Comparison of ENCODE assay signal across 8 mouse cellular contexts in the genomic region with DNA sequence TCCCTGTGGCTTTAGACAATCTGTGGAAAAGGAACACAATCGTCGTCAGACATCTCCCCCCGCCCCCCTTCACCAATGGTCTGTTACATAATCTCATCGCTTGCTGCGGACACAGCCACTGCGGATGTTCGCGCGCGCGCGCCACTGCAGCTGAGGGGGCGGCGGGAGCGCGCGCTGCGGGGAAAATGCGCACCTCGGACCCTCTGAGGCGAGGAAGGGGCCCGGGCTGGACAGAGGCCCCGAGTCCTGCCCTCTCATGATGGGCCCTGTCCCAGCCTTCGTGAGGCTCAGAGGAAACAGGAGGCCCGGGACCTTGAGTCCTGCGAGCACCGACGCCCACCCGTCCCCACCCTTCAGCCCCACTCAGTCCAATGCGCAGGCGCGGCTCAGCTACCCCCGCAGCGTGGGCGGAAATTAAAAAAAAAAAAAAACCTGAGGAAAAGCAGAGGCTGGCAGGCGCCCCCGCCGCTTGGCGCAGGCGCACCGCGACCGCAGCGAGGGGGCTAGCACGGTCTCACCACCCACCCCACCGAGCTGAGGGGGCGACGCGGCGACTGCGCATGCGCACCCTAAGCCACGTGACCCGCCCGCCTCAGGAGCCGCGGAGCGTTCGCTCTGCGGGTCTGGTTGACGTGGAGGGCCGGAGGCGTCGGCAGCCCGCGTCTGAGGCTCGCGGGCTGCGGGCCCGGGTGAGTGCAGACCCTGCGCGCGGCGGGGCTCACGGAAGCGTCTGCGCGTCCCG. TPM values are rescaled to one million over a fixed set of nuclear protein-coding genes. Genes with fewer than 3 reads are reported as not detected.
A peak's percentile ranks its signal among the peaks of the same experiment; 100 is the strongest.
DNase-seq lines count a peak whose midpoint lies in the region; ATAC-seq and TF ChIP-seq lines count a peak whose summit lies in the region.

A gene (plus strand): TSS at position 446 of the 742 bp plus-strand sequence.

- peak; percentile 88 for DNase-seq in 416B (ENCODE audit: low read depth)
- DNase-seq in heart, adult 9 months (ENCODE audit: low spot score in 2 of 2) = peak; percentile 93 to 94
- DNase-seq in monocyte, adult 2 months (ENCODE audit: low read depth in 1 of 2, low spot score in 2 of 2) = peak; percentile 27 to 52
- DNase-seq in spleen, postnatal 36 days (ENCODE audit: low spot score in 2 of 2) = peak; percentile 88 to 89

- no peaks in the 10 kb centered on the region for H3K36me3 ChIP-seq in embryonic facial prominence, embryonic 15.5 days
- peaks cover 2% of the 10 kb centered on the region; the same call in 1 of the 2 replicates for H3K36me3 ChIP-seq in kidney, embryonic 14.5 days (ENCODE audit: control insufficient read depth, insufficient read depth, low read length)
- H3K36me3 ChIP-seq in limb, embryonic 15.5 days = peaks cover 4% of the 10 kb centered on the region; the same call in 1 of the 2 replicates

- TF ChIP-seq POLR2A in bone marrow, adult 2 months (IDR thresholded peaks at IDR 0.05; ENCODE audit: borderline replicate concordance, control insufficient read depth, low read depth, low read length) = no peak

- ATAC-seq in embryonic facial prominence, embryonic 15.5 days (ENCODE audit: insufficient number of reproducible peaks, low FRiP score, low TSS enrichment, low read depth) = peak; percentile 91
- peak; percentile 90 for ATAC-seq in kidney, embryonic 14.5 days (ENCODE audit: low FRiP score, low TSS enrichment)
- peak; percentile 90 for ATAC-seq in limb, embryonic 15.5 days (ENCODE audit: insufficient number of reproducible peaks, low FRiP score, low TSS enrichment, low read depth)

- no peak for TF ChIP-seq CTCF in bone marrow, adult 2 months (IDR thresholded peaks at IDR 0.05; ENCODE audit: control insufficient read depth, insufficient read depth, low read length)

- H3K9me3 ChIP-seq in embryonic facial prominence, embryonic 15.5 days (replicated peaks) = no peaks in the 10 kb centered on the region
- no peaks in the 10 kb centered on the region for H3K9me3 ChIP-seq in kidney, embryonic 14.5 days (ENCODE audit: control insufficient read depth, low read length)
- no peaks in the 10 kb centered on the region for H3K9me3 ChIP-seq in limb, embryonic 15.5 days

- WGBS in bone marrow, adult 2 months = under 1% methylated on average over 78 of the region's 79 CpGs
- WGBS in embryonic facial prominence, embryonic 15.5 days = under 1% methylated on average over 79 of the region's 79 CpGs
- WGBS in kidney, embryonic 14.5 days = under 1% methylated on average over 76 of the region's 79 CpGs
- under 1% methylated on average over 77 of the region's 79 CpGs for WGBS in limb, embryonic 15.5 days

- H3K27me3 ChIP-seq in embryonic facial prominence, embryonic 15.5 days = no peaks in the 10 kb centered on the region
- H3K27me3 ChIP-seq in kidney, embryonic 14.5 days (ENCODE audit: control insufficient read depth, insufficient read depth, low read length) = no peaks in the 10 kb centered on the region
- no peaks in the 10 kb centered on the region for H3K27me3 ChIP-seq in limb, embryonic 15.5 days

- H3K4me3 ChIP-seq in bone marrow, adult 2 months (replicated peaks; ENCODE audit: control insufficient read depth, low read depth, low read length) = peak within 1 kb of the TSS; percentile 99
- peak within 1 kb of the TSS; percentile 94 for H3K4me3 ChIP-seq in embryonic facial prominence, embryonic 15.5 days (replicated peaks)
- H3K4me3 ChIP-seq in kidney, embryonic 14.5 days (ENCODE audit: low read length) = peak within 1 kb of the TSS; percentile 69
- H3K4me3 ChIP-seq in limb, embryonic 15.5 days = peak within 1 kb of the TSS; percentile 99

- peak within 1 kb of the TSS; percentile 67 for H3K4me2 ChIP-seq in embryonic facial prominence, embryonic 15.5 days (replicated peaks)
- H3K4me2 ChIP-seq in kidney, embryonic 14.5 days (replicated peaks; ENCODE audit: low read depth, low read length) = peak within 1 kb of the TSS; percentile 57
- H3K4me2 ChIP-seq in limb, embryonic 15.5 days = peak within 1 kb of the TSS; percentile 67

- H3K4me1 ChIP-seq in bone marrow, adult 2 months (ENCODE audit: control insufficient read depth, insufficient read depth, low read length) = no peaks in the 10 kb centered on the region
- H3K4me1 ChIP-seq in embryonic facial prominence, embryonic 15.5 days = peaks cover 19% of the 10 kb centered on the region
- peaks cover 18% of the 10 kb centered on the region for H3K4me1 ChIP-seq in kidney, embryonic 14.5 days (ENCODE audit: control insufficient read depth, insufficient read depth, low read length)
- peaks cover 14% of the 10 kb centered on the region for H3K4me1 ChIP-seq in limb, embryonic 15.5 days

- H3K9ac ChIP-seq in embryonic facial prominence, embryonic 15.5 days = peak within 1 kb of the TSS; percentile 93
- peak within 1 kb of the TSS; percentile 83 for H3K9ac ChIP-seq in kidney, embryonic 14.5 days (ENCODE audit: low read depth, low read length)
- peak within 1 kb of the TSS; percentile 94 for H3K9ac ChIP-seq in limb, embryonic 15.5 days

- peak within 1 kb of the TSS; percentile 85 for H3K27ac ChIP-seq in bone marrow, adult 2 months (ENCODE audit: control insufficient read depth, insufficient read depth, low read depth, low read length, poor library complexity)
- peak within 1 kb of the TSS; percentile 98 for H3K27ac ChIP-seq in embryonic facial prominence, embryonic 15.5 days (replicated peaks)
- peak within 1 kb of the TSS; percentile 92 for H3K27ac ChIP-seq in kidney, embryonic 14.5 days (ENCODE audit: low read depth, low read length)
- peak within 1 kb of the TSS; percentile 98 for H3K27ac ChIP-seq in limb, embryonic 15.5 days

RNA-seq across cellular contexts. Expression of the gene that starts here (rescaled TPM):
- 8.7 and 18.6 TPM in 2 replicates for polyA plus RNA-seq in bone marrow, adult 2 months (2011; ENCODE audit: insufficient read depth, insufficient read length, low replicate concordance, missing spikeins)
- polyA plus RNA-seq in embryonic facial prominence, embryonic 15.5 days (2015; fragmentation: Nextera tagmentation; extraction: Ambion mirVana) = 222 and 228 TPM in 2 replicates
- 212 and 269 TPM in 2 replicates for polyA plus RNA-seq in kidney, embryonic 14.5 days (2014; fragmentation: Nextera tagmentation; extraction: Ambion mirVana)
- polyA plus RNA-seq in limb, embryonic 15.5 days (2015; fragmentation: Nextera tagmentation; extraction: Ambion mirVana) = 228 and 237 TPM in 2 replicates

Comparison
In these comparisons a context has a peak if more than half of its experiments do, and no peak if none do; other contexts are left out.
1. Peak in every context shown above with its lines: DNase-seq, ATAC-seq, H3K4me3 ChIP-seq and H3K27ac ChIP-seq.
2. RNA of the gene that starts here (polyA plus RNA-seq): 212 to 269 TPM in kidney, embryonic 14.5 days, 228 to 237 TPM in limb, embryonic 15.5 days and 222 to 228 TPM in embryonic facial prominence, embryonic 15.5 days; 8.7 to 18.6 TPM in bone marrow, adult 2 months; every median in the first group is over 10 times any median in the second.
3. DNase-seq: peak in every context shown above with its lines; median percentile 94 in heart, adult 9 months; 88 in spleen, postnatal 36 days; 88 in 416B; 40 in monocyte, adult 2 months.